Mouse (Mus musculus): ENCODE measurements around the gene Rgl2. TPM values are rescaled to one million over a fixed set of nuclear protein-coding genes. Genes with fewer than 3 reads are reported as not detected.
"Not testable (repeated sequence)": the region's sequence is repeated elsewhere in the genome, so short reads cannot be mapped to it uniquely, and the experiment has no call there.

Rgl2 gene
- polyA plus RNA-seq, 1 experiment from 2014 or later = 61.3 TPM

DNA sequence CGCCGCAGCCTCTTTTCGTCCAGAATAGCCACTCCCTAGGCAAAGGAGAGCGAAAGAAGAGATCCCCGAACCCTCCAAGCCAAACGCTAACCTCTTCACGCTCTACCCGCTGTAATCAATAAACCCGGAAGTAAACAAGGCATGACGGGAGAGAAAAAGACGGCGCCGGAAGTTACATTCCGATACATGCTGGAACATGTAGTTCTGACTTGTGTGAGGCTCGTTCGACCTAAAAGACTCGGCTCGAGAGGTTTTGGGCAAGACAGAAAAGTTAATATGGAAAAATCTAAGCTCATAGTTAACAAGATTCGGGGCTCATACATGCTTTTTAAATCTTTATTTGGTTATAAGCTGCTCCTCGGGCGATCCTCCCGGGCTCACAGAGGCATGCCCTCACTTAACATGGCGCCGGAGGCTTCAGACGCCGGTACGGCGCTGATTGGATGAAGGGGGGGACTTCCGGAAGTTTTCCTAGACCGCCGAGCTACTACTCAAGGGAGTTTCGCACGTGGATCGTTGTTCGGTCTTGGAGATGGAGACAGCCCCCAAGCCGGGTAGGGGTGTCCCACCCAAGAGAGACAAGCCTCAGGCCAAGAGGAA, 11.0 kb downstream of the Rgl2 start, which contains the start of the genes Pfdn6 and Wdr46:
Gene Pfdn6, minus strand, starts transcription at position 138 of the 600 bp plus-strand sequence.
Gene Wdr46, plus strand, starts transcription at position 455 of the 600 bp plus-strand sequence.
- Histone ChIP-seq H3K9me3 (no peaks in the 10 kb centered on the region), H3K27ac (peak within 1 kb of the TSS; percentile 41; the same call in 1 of the 2 replicates), H3K4me1 (replicated peaks) (peaks cover 16% of the 10 kb centered on the region), H3K36me3 (peaks cover 67% of the 10 kb centered on the region), H3K4me2 (peak within 1 kb of the TSS; percentile 91), H3K27me3 (no peaks in the 10 kb centered on the region), H3K4me3 (replicated peaks) (peak within 1 kb of the TSS; percentile 69), H3K9ac (replicated peaks) (peak within 1 kb of the TSS; percentile 68)
- peak; percentile 79 for ATAC-seq (ENCODE audit: insufficient number of reproducible peaks, insufficient read depth, low FRiP score, low TSS enrichment, low read depth)
- under 1% methylated on average over 36 of the region's 36 CpGs for WGBS

DNA sequence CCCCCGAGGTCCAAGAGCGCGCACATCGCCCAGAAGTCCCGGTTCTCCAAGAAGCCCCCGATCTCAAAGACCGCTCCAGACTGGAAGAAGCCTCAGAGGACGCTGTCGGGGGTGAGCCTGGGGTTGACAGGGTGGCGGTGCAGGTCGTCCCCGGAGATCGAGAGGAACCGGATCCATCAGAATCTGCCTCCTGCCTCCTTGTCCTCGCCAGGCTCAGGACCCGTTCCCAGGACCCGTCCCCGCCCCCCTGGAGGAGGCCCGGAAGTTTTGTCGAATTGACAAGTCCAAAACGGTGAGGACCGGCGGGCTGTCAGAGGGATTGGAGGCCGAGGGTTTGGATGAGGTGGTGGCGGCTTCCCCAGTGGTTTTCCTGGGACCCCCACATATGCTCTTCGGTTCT, 11.6 kb downstream of the Rgl2 start:
- WGBS = 2% methylated on average over 26 of the region's 26 CpGs
- peak overlapping the region; percentile 91 for H3K4me2 ChIP-seq
- peak overlapping the region; percentile 69 for H3K4me3 ChIP-seq (replicated peaks)
- peaks cover 67% of the 10 kb centered on the region for H3K36me3 ChIP-seq
- no peak for ATAC-seq (ENCODE audit: insufficient number of reproducible peaks, insufficient read depth, low FRiP score, low TSS enrichment, low read depth)
- H3K4me1 ChIP-seq (replicated peaks) = peaks cover 16% of the 10 kb centered on the region
- H3K9me3 ChIP-seq = no peaks in the 10 kb centered on the region
- H3K27me3 ChIP-seq = no peaks in the 10 kb centered on the region
- H3K27ac ChIP-seq = no peak overlapping the region
- H3K9ac ChIP-seq (replicated peaks) = peak overlapping the region; percentile 68

DNA sequence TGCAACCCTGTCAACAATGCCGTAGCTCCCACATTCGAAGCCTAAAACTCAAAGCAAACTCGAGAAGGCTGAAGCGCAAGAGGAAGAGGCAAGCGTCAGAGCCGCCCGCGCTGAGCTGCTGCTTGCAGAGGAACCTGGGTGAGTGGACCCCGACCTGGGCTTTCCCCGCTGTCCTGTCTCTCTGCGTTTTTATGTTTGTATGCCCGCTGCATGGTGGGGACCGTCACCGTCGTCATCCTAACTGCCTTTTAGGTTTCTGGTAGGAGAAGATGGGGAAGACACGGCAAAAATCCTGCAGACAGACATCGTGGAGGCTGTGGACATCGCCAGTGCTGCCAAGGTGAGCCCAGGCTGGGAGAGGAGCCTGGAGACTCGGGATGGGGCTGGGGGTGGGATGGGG, 12.0 kb downstream of the Rgl2 start:
- WGBS = 60% methylated on average over 19 of the region's 19 CpGs
- Histone ChIP-seq H3K9me3 (no peaks in the 10 kb centered on the region), H3K9ac (replicated peaks) (peak overlapping the region; percentile 68), H3K4me1 (replicated peaks) (peaks cover 16% of the 10 kb centered on the region), H3K27me3 (no peaks in the 10 kb centered on the region), H3K36me3 (peaks cover 67% of the 10 kb centered on the region), H3K4me2 (peak overlapping the region; percentile 91), H3K4me3 (replicated peaks) (peak overlapping the region; percentile 69), H3K27ac (no peak overlapping the region)
- no peak for ATAC-seq (ENCODE audit: insufficient number of reproducible peaks, insufficient read depth, low FRiP score, low TSS enrichment, low read depth)

DNA sequence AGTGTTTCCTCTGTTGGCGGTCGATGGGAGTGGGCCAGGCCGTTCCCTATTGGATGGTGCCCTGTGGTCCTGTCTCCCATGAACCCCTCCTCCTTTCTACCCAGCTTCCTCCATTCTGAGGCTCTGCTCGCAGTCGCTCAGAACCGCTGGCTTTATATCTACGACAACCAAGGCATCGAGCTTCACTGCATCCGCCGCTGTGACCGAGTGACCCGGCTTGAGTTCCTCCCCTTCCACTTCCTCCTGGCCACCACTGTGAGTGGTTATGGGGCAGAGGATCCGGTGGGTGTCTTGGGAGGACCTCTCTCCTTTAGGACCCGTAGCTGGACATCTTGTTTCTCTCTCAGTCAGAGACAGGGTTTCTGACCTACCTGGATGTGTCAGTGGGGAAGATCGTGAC, 14.1 kb downstream of the Rgl2 start:
- Histone ChIP-seq H3K4me2 (no peak overlapping the region), H3K4me1 (replicated peaks) (peaks cover 16% of the 10 kb centered on the region), H3K27ac (no peak overlapping the region), H3K36me3 (peaks cover 69% of the 10 kb centered on the region), H3K27me3 (no peaks in the 10 kb centered on the region), H3K9me3 (no peaks in the 10 kb centered on the region), H3K4me3 (replicated peaks) (no peak overlapping the region), H3K9ac (replicated peaks) (no peak overlapping the region)
- WGBS = 93% methylated on average over 15 of the region's 15 CpGs
- no peak for ATAC-seq (ENCODE audit: insufficient number of reproducible peaks, insufficient read depth, low FRiP score, low TSS enrichment, low read depth)

DNA sequence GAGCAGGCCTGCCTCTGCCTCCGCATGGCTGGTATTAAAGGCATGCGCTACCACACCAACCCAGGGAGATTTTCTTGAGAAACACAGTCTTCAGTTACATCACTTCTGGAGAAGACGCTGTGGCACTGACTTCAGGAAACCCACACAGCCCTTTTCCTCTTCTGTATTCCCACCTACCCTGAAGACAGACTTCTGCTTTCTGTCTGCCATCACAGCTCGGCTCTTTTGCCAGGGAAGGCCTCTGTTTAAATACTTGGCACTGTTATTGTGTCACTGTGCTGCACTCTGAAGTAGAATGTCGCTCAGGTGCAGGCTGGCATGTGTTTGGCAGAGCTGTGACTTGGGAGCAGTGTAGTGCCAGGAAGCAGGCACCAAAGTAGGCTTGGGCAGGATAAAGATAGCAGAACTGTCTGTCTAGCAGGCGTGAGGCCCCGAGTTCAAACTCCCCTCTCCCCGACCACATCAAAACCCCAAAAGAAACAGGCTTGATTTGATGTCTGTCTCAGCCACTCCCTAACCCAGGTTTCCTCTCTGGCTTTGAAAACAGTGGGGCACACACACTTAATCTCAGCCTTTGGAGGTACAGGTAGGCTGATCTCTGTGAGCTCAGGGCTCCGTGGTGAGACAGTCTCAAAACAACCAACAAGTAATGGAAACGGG, 18.2 kb downstream of the Rgl2 start:
- Histone ChIP-seq H3K4me2 (no peak overlapping the region), H3K4me3 (replicated peaks) (no peak overlapping the region), H3K36me3 (peaks cover 88% of the 10 kb centered on the region)

DNA sequence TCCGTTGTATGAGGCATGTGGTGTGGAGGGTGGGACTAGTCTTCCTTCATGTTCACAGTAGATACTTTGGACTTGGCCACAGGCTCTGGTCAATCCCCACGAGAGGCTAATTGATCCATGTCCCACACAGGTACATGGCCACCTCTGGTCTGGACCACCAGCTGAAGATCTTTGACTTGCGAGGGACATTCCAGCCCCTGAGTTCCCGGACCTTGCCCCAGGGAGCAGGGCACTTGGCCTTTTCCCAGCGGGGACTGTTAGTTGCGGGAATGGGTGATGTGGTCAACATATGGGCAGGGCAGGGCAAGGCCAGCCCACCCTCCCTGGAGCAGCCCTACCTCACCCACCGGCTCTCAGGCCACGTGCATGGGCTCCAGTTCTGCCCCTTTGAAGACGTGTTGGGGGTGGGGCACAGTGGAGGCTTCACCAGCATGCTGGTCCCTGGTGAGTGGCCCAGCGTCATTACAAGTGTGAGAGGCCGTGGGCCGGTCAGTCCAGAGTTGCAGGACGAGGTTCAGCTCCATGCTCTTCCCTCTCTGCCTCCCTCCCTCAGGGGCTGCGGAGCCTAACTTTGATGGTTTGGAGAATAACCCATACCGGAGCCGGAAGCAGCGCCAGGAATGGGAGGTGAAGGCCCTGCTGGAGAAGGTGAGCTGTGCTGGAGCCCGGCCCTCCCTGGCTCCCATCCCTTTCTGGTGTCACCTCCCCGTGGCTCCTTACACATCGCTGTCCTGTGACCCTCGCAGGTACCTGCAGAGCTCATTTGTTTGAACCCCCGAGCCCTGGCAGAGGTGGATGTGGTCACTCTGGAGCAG, 19.0 kb downstream of the Rgl2 start:
- H3K4me2 ChIP-seq = no peak overlapping the region
- peaks cover 38% of the 10 kb centered on the region for H3K4me1 ChIP-seq (replicated peaks)
- no peak for ATAC-seq (ENCODE audit: insufficient number of reproducible peaks, insufficient read depth, low FRiP score, low TSS enrichment, low read depth)
- H3K27me3 ChIP-seq = no peaks in the 10 kb centered on the region
- no peak overlapping the region for H3K4me3 ChIP-seq (replicated peaks)
- 83% methylated on average over 22 of the region's 22 CpGs for WGBS
- H3K9ac ChIP-seq (replicated peaks) = no peak overlapping the region
- no peak overlapping the region for H3K27ac ChIP-seq
- H3K9me3 ChIP-seq = no peaks in the 10 kb centered on the region
- peaks cover 89% of the 10 kb centered on the region for H3K36me3 ChIP-seq

More for the DNA sequence above, 18.2 kb downstream of the Rgl2 start:
- Histone ChIP-seq H3K27me3 (no peaks in the 10 kb centered on the region), H3K4me1 (replicated peaks) (peaks cover 30% of the 10 kb centered on the region), H3K27ac (no peak overlapping the region), H3K9me3 (no peaks in the 10 kb centered on the region), H3K9ac (replicated peaks) (no peak overlapping the region)
- WGBS = 93% methylated on average over 10 of the region's 10 CpGs
- no peak for ATAC-seq (ENCODE audit: insufficient number of reproducible peaks, insufficient read depth, low FRiP score, low TSS enrichment, low read depth)

DNA sequence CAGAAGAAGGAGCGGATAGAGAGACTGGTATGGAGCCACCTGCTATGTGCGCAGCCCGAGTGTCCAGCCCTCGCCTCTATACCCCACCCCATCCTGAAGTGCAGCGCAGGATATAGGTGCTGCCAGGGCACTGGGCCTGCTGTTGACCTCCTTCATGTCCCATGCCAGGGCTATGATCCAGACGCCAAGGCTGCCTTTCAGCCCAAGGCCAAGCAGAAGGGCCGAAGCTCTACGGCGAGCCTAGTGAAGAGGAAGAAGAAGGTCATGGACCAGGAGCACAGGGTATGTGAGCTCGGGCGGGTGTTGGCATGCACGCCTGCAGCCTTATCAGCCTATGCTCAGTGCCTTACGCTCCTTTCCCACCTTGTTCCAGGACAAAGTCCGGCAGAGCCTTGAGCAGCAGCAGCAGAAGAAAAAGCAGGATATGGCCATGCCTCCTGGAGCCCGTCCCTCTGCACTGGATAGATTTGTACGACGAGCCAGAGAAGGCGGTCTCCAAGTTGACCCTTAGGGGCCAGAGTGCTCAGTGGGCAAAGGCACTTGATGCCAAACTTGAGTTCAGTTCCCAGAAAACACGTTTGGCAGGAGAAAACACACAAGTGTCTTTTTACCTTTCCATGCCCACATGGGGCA, 19.7 kb downstream of the Rgl2 start:
- Histone ChIP-seq H3K4me1 (replicated peaks) (peaks cover 45% of the 10 kb centered on the region), H3K36me3 (peaks cover 89% of the 10 kb centered on the region), H3K27ac (0 out of 2 replicates have a peak overlapping the region, but pooled peaks have one; percentile 41), H3K4me2 (no peak overlapping the region), H3K27me3 (no peaks in the 10 kb centered on the region), H3K9ac (replicated peaks) (no peak overlapping the region), H3K4me3 (replicated peaks) (no peak overlapping the region), H3K9me3 (no peaks in the 10 kb centered on the region)
- 89% methylated on average over 19 of the region's 19 CpGs for WGBS
- no peak for ATAC-seq (ENCODE audit: insufficient number of reproducible peaks, insufficient read depth, low FRiP score, low TSS enrichment, low read depth)

DNA sequence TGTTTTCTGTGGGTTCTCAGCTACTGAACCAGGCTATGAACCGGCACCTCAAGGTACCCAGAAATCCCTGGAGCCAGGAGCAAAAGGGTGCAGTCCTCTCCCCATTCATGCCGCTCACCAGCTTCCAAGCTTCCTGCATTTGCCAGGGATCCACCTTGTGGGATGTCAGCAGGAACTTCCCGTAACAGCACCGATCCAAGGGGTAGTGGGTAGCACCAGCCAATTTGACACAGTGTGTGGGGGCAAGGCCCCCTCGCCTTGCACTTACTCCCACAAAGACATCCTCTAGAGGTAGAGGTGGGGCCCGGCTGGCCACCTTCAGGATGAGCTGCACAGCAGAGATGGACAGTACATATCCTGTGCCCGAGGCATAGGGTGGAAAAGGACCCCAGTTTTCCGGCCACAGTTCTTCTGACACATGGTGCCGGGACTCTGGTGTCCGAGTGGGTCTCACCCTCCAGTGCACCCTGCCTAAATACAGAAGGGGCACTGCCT, 20.8 kb downstream of the Rgl2 start:
- Histone ChIP-seq H3K27me3 (no peaks in the 10 kb centered on the region), H3K27ac (peak overlapping the region; percentile 94), H3K4me1 (replicated peaks) (peaks cover 53% of the 10 kb centered on the region), H3K36me3 (peaks cover 84% of the 10 kb centered on the region), H3K4me2 (peak overlapping the region; percentile 99), H3K9me3 (no peaks in the 10 kb centered on the region), H3K9ac (replicated peaks) (peak overlapping the region; percentile 70; the same call in 1 of the 2 replicates), H3K4me3 (replicated peaks) (peak overlapping the region; percentile 49)
- ATAC-seq (ENCODE audit: insufficient number of reproducible peaks, insufficient read depth, low FRiP score, low TSS enrichment, low read depth) = no peak
- WGBS = 79% methylated on average over 10 of the region's 10 CpGs

DNA sequence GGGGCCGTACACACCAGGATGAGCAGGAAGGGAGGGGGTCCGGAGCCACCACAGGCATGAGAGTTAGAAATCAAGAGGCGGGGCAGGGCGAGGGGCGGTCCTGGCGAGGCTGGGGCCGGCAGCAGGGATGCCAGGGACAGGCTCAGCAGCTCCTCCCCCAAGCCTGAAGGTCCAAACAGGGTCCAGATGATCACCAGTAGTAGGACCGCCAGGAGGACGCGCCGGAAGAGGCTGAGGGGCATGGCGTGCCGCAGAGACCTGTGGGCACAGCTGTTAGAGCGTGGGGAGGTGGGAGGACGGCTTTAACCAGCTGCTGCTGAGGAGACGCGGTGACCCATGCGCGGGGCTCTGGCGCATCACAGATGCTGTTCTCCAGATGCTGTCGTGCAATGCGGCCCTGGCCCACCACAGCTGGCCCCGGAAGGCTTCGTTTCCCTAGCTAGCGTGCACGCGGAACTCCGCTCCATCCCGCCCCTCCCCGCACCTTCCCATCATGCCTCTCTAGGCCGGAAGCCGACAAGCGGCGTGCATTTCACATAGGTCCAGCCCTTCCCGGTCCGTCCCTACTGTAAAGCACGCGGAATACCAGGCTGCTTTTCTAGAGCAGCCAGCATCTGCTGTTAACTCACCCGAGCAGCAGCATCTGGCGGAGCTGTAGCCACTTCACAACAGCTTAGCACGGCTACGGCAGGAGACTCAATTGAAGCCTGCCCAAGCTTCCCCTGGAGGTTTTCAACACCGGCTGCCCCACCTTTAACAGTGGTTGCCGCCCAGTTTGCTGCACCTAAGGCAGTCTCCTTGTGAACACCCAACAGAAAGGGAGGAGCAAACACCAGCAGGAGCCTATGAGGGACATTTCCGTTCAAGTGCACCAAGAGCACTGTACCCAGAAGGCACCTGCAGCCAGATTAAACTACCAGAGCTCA, 21.9 kb downstream of the Rgl2 start, which contains the start of gene B3galt4:
Gene B3galt4, minus strand, starts transcription at position 468 of the 926 bp plus-strand sequence.
- under 1% methylated on average over 45 of the region's 45 CpGs for WGBS

DNA sequence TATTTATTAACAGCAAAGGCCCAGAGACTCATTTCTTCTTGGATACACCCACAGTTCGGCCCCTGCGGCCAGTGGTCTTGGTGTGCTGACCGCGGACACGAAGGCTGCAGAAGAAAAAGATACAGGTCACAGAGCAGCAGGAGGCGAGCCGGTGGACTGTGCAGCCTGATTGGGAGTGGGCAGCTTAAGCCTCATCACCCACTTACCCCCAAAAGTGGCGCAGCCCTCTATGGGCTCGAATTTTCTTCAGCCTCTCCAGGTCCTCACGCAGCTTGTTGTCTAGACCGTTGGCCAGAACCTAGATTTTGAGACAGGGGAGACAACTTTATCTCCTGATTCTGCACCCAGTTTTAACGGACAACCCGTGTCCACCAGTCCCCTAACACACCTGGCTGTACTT, 22.7 kb downstream of the Rgl2 start:
- 75% methylated on average over 13 of the region's 13 CpGs for WGBS

More for the DNA sequence above, 21.9 kb downstream of the Rgl2 start, which contains the start of gene B3galt4:
- ATAC-seq (ENCODE audit: insufficient number of reproducible peaks, insufficient read depth, low FRiP score, low TSS enrichment, low read depth) = peak; percentile 76
- Histone ChIP-seq H3K27me3 (no peaks in the 10 kb centered on the region), H3K4me2 (peak within 1 kb of the TSS; percentile 99), H3K9me3 (no peaks in the 10 kb centered on the region), H3K4me1 (replicated peaks) (peaks cover 53% of the 10 kb centered on the region), H3K4me3 (replicated peaks) (peak within 1 kb of the TSS; percentile 49), H3K9ac (replicated peaks) (peak within 1 kb of the TSS; percentile 70), H3K36me3 (peaks cover 73% of the 10 kb centered on the region), H3K27ac (peak within 1 kb of the TSS; percentile 94)

More for the DNA sequence above, 22.7 kb downstream of the Rgl2 start:
- Histone ChIP-seq H3K4me1 (replicated peaks) (peaks cover 59% of the 10 kb centered on the region), H3K27ac (peak overlapping the region; percentile 94), H3K9ac (replicated peaks) (peak overlapping the region; percentile 70; the same call in 1 of the 2 replicates), H3K4me3 (replicated peaks) (peak overlapping the region; percentile 49), H3K36me3 (peaks cover 67% of the 10 kb centered on the region), H3K4me2 (peak overlapping the region; percentile 99)
- H3K27me3 ChIP-seq; ATAC-seq (ENCODE audit: insufficient number of reproducible peaks, insufficient read depth, low FRiP score, low TSS enrichment, low read depth); H3K9me3 ChIP-seq: not testable (repeated sequence)

Data from limb, embryonic 12.5 days (tissue).